Mouse (Mus musculus) c-Kit-positive CD71-positive TER-119-negative erythroid progenitor cells, embryonic 14.5 days (primary cell): ENCODE measurements around the gene Crip3.

Source experiments
- DNase-seq: peaks from one replicate; pipeline ENCODE4 v3.0.0-alpha.2; 2013; ENCODE audit warnings: low read depth

Crip3 gene

GRCm38 (mm10) chr17:46455110-46455691 lies 26.5 kb downstream of the Crip3 start:
- DNase-seq = no peak

DNA sequence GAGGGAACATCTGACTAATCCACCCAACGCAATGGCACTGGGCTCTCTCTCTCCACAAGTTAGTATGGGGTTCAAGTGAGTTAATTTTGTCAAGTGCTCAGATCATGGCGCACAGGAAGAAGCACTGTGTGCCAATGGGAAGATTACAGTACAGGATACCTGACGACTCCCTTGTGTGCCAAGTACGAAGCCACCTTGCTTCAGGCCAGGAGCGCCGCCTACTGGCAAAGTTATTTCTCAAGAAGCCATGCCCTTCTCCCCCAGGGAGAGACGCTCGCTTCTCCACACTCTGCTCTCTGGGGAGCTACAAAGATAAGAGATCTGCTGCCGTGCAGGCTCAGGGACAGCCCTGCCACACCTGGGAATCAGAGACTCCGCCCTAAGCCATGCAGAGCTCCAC lies 29.1 kb downstream of the Crip3 start:
- DNase-seq = peak; percentile 43

DNA sequence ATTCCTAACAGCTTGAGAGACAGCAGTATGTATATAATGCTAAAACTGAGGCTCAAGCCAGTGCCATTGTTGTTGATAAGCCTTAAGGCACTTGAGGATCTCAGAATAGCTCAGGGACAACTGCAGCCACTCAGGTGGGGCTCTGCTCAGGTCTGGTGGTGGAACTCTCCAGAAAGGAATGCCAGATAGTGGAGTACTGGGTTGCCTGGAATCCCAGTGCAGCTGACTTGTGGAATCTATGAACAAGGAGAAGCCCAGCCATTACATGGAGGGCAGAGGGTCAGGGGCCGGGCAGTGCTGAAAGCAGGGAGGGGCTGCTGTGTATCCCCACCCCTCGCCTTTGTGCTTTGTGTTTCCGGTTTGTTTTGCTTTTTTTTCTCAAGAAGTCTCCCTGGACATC lies 29.7 kb downstream of the Crip3 start:
- DNase-seq = no peak

GRCm38 (mm10) chr17:46460673-46461072 lies 31.9 kb downstream of the Crip3 start:
- DNase-seq = no peak

DNA sequence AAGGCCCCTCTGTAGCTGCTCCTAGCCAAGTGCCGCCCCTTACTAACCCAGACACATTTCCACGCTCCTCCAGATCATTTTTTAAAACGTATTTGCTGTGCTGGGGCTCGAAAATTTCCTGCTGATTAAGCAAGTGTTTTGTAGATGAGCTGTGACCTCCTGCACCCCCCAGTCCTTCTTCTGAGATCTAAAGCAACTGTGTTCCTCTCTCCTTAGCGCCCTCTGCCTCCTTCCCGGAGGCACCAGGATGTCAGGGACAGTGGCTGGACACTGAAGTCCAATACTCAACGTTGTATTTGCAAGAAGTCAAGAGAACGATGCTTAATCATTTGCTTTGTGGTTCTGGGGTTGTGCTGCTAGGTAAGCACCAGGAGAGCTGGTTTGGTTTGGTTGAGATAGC lies 32.6 kb downstream of the Crip3 start:
- DNase-seq = no peak

DNA sequence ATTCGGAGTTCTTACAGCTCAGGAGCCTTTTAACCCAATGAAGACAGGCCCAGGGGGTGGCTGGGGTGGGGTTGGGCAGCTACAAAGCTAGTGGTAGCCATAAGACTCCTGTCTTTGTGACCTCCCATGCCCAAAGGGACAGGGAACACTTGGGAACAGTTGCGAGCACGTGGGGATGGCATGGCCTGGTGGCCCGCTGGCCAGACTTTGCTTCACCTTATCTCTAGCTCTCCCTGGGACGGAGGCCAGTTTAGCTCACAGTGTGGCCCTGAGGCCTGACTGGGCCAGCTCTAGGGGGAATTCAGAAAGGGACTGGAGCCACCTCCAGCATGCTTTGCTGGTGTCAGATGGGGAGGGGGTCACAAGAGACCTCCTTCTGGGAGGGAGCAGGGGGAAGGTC lies 33.5 kb downstream of the Crip3 start:
- no peak for DNase-seq

DNA sequence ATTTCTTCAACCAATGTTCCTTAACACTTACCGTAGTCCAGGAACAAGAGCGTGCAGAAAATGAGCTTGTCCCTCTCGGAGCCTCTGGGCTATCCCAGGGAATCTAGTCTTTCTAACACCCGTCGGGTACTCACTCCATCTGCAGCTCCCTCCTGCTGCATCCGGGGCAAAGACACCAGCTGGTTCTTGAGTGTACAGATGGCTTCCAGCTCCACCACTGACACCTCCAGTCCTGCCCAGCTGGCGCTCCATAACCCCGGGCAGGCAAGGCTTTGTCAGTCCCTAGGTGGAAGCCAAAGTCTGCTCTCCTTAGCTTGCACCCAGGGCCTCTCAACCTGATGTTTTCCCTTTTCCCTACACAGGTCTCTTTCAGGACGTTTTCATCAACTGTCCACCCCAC lies 39.1 kb downstream of the Crip3 start:
- DNase-seq = no peak

DNA sequence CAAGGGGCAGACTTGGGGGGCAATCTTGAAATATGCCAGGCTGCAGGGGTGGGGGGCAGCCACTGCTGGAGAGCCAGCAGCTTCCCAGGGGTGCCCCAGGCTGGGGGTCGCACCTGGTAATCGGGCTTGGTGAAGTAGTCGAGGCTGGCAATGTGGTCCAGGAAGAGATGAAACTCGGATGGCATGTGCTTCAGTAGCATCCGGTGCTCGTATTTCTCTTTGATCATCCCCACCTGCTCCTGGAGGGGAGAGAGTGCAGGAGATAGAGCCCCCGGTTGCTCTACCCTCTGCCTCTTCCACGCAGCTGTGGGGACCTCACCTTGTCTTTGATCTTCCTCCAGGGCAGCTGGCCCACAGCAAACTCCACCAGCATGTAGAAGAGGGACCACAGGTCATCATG lies 47.9 kb downstream of the Crip3 start:
- no peak for DNase-seq

DNA sequence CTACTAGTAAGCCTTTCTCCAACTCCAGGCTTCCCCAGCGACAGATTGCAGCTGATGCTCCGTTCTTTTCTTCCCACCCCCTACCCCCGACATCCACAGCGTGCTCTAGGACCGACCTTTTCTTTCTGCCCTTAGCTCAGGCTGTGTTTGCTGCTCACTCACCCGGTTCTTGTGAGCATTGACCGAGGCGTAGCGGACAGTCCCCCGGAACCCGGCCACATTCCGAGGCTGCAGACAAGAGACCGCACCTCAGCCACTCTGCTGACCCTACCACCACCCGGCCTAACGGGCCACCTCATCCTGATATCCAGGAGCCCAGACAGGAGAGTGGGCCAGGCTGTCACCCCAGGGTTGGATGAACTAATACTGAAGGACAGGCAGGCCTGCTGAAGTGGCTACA lies 48.6 kb downstream of the Crip3 start:
- DNase-seq = no peak
